Mouse (Mus musculus): ENCODE results near the gene Prss8.
"Not testable (repeated sequence)": the region's sequence is repeated elsewhere in the genome, so short reads cannot be mapped to it uniquely, and the experiment has no call there.

Gene Prss8

GRCm38 (mm10) chr7:127929923-127930322 lies at the start of gene Prss8:
Gene Prss8 (minus strand): TSS chr7:127930104.
- DNase-seq, result peak; percentile 92

- DNase-seq, result no peak
These were observed 49.0 kb upstream of the Prss8 start for GRCm38 (mm10) chr7:127978856-127979255.

GRCm38 (mm10) chr7:127974413-127974930 lies 44.6 kb upstream of the Prss8 start:
- DNase-seq, result no peak

GRCm38 (mm10) chr7:127967922-127968828 lies 38.3 kb upstream of the Prss8 start:
- peak; percentile 89 for DNase-seq

GRCm38 (mm10) chr7:127967004-127967921 lies 37.4 kb upstream of the Prss8 start, which contains the start of gene Fus:
Gene Fus (plus strand): TSS chr7:127967457.
- DNase-seq, result peak; percentile 95

GRCm38 (mm10) chr7:127966371-127966918 lies 36.5 kb upstream of the Prss8 start:
- no peak for DNase-seq

GRCm38 (mm10) chr7:127959364-127959763 lies 29.5 kb upstream of the Prss8 start:
- DNase-seq, result peak; percentile 50

GRCm38 (mm10) chr7:127952864-127953581 lies 23.1 kb upstream of the Prss8 start:
- DNase-seq, result no peak

GRCm38 (mm10) chr7:127946470-127947023 lies 16.6 kb upstream of the Prss8 start, which contains the start of gene Prss36:
Gene Prss36 (minus strand): TSS chr7:127946725.
- no peak for DNase-seq

- DNase-seq, result no peak
These were observed 14.7 kb upstream of the Prss8 start for GRCm38 (mm10) chr7:127944614-127945013.

GRCm38 (mm10) chr7:127942097-127942496 lies 12.2 kb upstream of the Prss8 start:
- DNase-seq, result not testable (repeated sequence)

GRCm38 (mm10) chr7:127936216-127936884 lies 6.4 kb upstream of the Prss8 start:
- no peak for DNase-seq

- no peak for DNase-seq
These were observed 5.8 kb upstream of the Prss8 start for GRCm38 (mm10) chr7:127935748-127936159.

GRCm38 (mm10) chr7:127935028-127935722 lies 5.3 kb upstream of the Prss8 start:
- peak; percentile 97 for DNase-seq

- no peak for DNase-seq
These were observed 4.2 kb upstream of the Prss8 start for GRCm38 (mm10) chr7:127934075-127934474.

GRCm38 (mm10) chr7:127932273-127933031 lies 2.5 kb upstream of the Prss8 start:
- DNase-seq, result peak; percentile 59

- DNase-seq, result peak; percentile 82
These were observed 1.6 kb upstream of the Prss8 start for GRCm38 (mm10) chr7:127931351-127932135.

GRCm38 (mm10) chr7:127930636-127931035 lies 732 bp upstream of the Prss8 start:
- no peak for DNase-seq

GRCm38 (mm10) chr7:127928596-127928995 lies 1.3 kb downstream of the Prss8 start:
- DNase-seq, result peak; percentile 64

Data from kidney, postnatal 14 days (tissue).